ENCODE assay signal across 13 mouse cellular contexts in the genomic region with DNA sequence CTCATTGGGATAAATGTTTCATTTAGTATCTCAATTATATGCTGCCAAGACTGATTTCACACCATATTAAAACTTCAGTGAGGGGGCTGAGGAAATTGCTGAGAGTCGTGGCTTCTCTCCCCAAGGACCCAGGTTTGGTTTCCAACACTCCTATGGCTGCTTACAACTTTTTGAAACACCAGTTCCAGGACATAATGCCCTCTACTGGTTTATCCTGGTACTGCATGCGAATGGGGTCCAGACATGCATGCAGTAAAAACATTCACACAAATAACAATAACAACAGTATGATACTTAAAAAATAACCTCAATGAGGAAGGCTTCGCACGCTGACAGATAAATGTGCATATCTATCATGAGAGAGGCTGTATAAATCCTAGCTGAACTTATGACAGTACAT.
A peak's percentile ranks its signal among the peaks of the same experiment; 100 is the strongest.
DNase-seq lines count a peak whose midpoint lies in the region; TF ChIP-seq lines count a peak whose summit lies in the region.
"Had no signal": no experiment of that assay in that cellular context is flagged by ENCODE, and none has a peak within 500 bp of the region (broad histone marks: within the 10 kb centered on the region; RNA-seq: fewer than 3 reads in every experiment).

No protein-coding gene starts in this region.

- no peaks in the 10 kb centered on the region for H3K36me3 ChIP-seq in heart, adult 2 months (ENCODE audit: control insufficient read depth, insufficient read depth, low read length)
- H3K36me3 ChIP-seq: limb, embryonic 13.5 days; midbrain, embryonic 13.5 days had no signal

- H3K4me1 ChIP-seq in heart, adult 2 months (ENCODE audit: control insufficient read depth, insufficient read depth, low read length) = no peaks in the 10 kb centered on the region
- H3K4me1 ChIP-seq: forebrain, embryonic 13.5 days; limb, embryonic 13.5 days had no signal

- 60% methylated on average over 4 of the region's 4 CpGs for WGBS in heart, adult 2 months

- H3K4me3 ChIP-seq in heart, adult 2 months = no peak overlapping the region
- H3K4me3 ChIP-seq: forebrain, embryonic 13.5 days; limb, embryonic 13.5 days; midbrain, embryonic 13.5 days had no signal

- TF ChIP-seq EP300 in heart, adult 2 months (IDR thresholded peaks at IDR 0.05; ENCODE audit: insufficient read depth, low read depth, low read length) = no peak

- TF ChIP-seq CTCF in heart, adult 2 months (IDR thresholded peaks at IDR 0.05) = peak; percentile 57
- TF ChIP-seq CTCF in brain, embryonic 14.5 days (IDR thresholded peaks at IDR 0.05; ENCODE audit: borderline replicate concordance, extremely low read depth, insufficient read depth, insufficient read length) = peak; percentile 53; the same call in 1 of the 2 replicates

- no peak overlapping the region for H3K27ac ChIP-seq in heart, adult 2 months
- H3K27ac ChIP-seq: forebrain, embryonic 13.5 days; limb, embryonic 13.5 days; midbrain, embryonic 13.5 days had no signal

- intact Hi-C loops in heart, adult 2 months (cut with DNase I) = no loop called here
- intact Hi-C loops in heart, postnatal 25 days (cut with DNase I) = no loop called here
- intact Hi-C loops in gastrocnemius, postnatal 14 days (cut with DNase I; ENCODE audit: low total_unique reads) = no loop called here

- no peak overlapping the region for H3K9ac ChIP-seq in heart, adult 2 months (ENCODE audit: low read depth, low read length)
- H3K9ac ChIP-seq: forebrain, embryonic 13.5 days; limb, embryonic 13.5 days; midbrain, embryonic 13.5 days had no signal

- no peaks in the 10 kb centered on the region for H3K27me3 ChIP-seq in heart, adult 2 months (ENCODE audit: control insufficient read depth, insufficient read depth, low read length)
- H3K27me3 ChIP-seq: forebrain, embryonic 13.5 days; limb, embryonic 13.5 days; midbrain, embryonic 13.5 days had no signal

- H3K79me2 ChIP-seq in heart, adult 2 months (replicated peaks; ENCODE audit: control insufficient read depth, insufficient read depth, low read length) = no peaks in the 10 kb centered on the region

- no peak for DNase-seq in heart, adult 2 months
- DNase-seq in heart, postnatal 25 days (ENCODE audit: low spot score) = no peak
- peak; percentile 6 for DNase-seq in lung, postnatal 10 days
- DNase-seq in lung, postnatal 4 days = no peak
- no peak for DNase-seq in brain, embryonic 14.5 days (ENCODE audit: low read depth)
- peak; percentile 8 for DNase-seq in thymus, postnatal 25 days
- no peak for DNase-seq in gastrocnemius, postnatal 14 days
- DNase-seq in right cerebral cortex, adult 2 months (ENCODE audit: low spot score in 2 of 2) = no peak
- DNase-seq: adrenal gland, postnatal 25 days; cerebellum, postnatal 36 days had no signal

- no peak for TF ChIP-seq POLR2A in heart, adult 2 months (IDR thresholded peaks at IDR 0.05; ENCODE audit: insufficient read depth, low read depth, low read length)
- no peak for TF ChIP-seq POLR2A in brain, embryonic 14.5 days (IDR thresholded peaks at IDR 0.05; ENCODE audit: borderline replicate concordance, extremely low read depth, insufficient read depth, insufficient read length, poor library complexity, severe bottlenecking)

Comparison
In these comparisons a context has a peak if more than half of its experiments do, and no peak if none do; other contexts are left out.
1. DNase-seq: peak in lung, postnatal 10 days (single experiment) and thymus, postnatal 25 days (single experiment); none in heart, adult 2 months (0 of 2), heart, postnatal 25 days (single experiment), lung, postnatal 4 days (0 of 2), brain, embryonic 14.5 days (single experiment), gastrocnemius, postnatal 14 days (single experiment) and right cerebral cortex, adult 2 months (0 of 2).